Mouse (Mus musculus) heart, adult 10 weeks (tissue): ENCODE results near the gene Xpo5. TPM values are rescaled to one million over a fixed set of nuclear protein-coding genes. Genes with fewer than 3 reads are reported as not detected.

ENCODE experiments used
- polyA plus RNA-seq: library from polyadenylated mRNA; stranded (reverse); fragments of 350-450 nt; fragmentation: Illumina TruSeq; extraction: RNeasy Lipid Tissue Mini Kit (QIAGEN cat#74804); gene quantifications from one replicate; pipeline ENCODE4 v1.2.3, GENCODE M21; 2014; ENCODE audit warnings: low read depth, low replicate concordance

Xpo5 gene
- 19.4 TPM for polyA plus RNA-seq

DNA sequence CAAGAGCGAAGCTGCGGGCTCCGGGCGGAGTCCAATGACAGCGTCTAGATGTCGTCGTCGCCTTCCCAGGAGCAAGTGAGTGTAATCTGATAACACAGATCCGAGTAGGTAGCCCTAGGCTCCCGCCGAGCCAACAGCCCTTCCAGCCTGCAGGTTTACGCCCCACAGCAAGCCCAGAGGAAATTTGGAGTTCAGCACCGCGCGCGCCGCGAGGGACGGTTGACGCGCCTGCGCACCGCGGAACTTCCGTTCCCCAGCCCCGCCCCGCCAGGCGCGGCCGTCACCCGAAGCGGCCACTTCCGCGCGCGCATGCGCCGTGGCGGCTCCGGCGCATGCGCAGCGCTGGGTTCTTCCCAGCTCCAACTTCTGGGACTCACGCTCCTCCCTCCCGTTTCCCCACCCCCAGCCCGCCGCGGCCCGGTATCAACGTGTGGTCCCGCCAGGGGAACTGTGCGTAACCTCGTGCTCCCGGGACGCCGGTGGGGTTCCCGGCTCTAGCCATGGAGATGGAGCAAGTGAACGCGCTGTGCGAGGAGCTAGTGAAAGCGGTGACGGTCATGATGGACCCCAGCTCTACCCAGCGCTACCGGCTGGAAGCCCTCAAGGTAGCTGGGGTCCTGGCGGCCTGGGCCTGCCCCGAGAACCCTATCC is at the start of gene Xpo5, which contains the start of gene Polh:
TSS of gene Xpo5 (plus strand) at position 362 of the 651 bp plus-strand sequence.
TSS of gene Polh (minus strand) at position 225 of the 651 bp plus-strand sequence.

DNA sequence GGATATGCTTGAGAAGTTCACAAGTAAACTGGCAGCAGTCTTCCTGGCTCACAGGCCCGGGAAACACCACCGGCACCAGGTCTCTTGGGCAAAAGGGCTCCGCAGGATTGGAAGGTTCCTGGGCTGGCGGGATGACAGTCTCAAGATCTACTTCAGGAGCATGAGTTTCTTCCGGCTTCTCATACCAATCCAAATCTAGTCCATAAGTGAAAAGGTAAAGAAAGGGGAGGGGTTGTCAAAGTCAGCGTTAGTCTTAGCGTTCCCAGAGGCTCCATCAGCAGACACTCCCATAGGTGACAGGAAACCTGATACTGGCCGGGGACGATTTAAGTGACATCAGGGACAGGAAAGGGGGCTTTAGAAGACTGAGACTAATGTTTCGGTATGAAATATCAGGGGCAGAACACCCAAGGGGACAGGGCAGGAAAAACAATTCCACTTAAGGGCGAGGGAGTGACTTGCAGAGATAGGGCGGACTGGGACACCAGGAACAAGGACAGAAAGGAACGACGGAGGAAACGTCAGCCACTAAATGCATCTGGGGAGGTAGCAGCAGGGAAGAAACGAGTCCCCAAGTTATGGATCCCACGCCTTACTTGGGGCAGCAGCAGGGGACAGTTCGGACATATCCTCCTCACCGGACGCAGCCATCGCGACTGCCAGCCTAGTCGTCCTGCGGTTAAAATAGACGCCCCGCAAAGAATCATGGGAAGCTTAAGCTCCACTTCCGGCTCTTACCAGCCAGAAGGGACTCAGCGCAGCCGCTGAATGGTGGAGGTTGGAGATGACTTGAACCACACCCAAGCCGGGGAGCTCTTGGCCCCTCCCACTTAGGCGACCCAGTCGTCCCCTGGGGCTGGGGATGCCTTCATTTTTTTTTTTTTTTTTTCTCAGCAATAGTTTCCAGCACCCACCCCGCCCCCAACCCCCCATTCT is 49.5 kb upstream of the Xpo5 start, which contains the start of gene Mad2l1bp:
TSS of gene Mad2l1bp (minus strand) at position 707 of the 936 bp plus-strand sequence.

DNA sequence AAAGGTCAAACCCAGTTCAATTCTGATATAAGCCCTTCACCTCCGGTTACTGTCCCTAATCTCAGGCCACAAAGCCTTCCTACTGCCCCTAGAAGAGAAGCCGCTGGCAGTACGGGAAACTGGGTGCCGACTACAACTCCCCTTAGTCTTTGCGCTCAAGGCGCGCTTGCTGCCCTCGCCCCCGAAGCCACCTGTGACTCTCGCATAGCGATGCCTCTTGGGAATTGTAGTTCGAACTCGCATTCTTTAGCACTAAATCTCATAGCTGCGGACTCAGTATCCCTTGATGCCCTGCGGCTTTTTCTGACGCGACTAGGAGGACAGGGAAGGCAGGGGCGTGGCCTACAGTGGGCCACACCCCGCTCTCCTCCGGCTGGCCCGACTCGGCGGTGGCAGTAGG is 41.9 kb upstream of the Xpo5 start, which contains the start of gene Gtpbp2:
TSS of gene Gtpbp2 (plus strand) at position 347 of the 400 bp plus-strand sequence.

DNA sequence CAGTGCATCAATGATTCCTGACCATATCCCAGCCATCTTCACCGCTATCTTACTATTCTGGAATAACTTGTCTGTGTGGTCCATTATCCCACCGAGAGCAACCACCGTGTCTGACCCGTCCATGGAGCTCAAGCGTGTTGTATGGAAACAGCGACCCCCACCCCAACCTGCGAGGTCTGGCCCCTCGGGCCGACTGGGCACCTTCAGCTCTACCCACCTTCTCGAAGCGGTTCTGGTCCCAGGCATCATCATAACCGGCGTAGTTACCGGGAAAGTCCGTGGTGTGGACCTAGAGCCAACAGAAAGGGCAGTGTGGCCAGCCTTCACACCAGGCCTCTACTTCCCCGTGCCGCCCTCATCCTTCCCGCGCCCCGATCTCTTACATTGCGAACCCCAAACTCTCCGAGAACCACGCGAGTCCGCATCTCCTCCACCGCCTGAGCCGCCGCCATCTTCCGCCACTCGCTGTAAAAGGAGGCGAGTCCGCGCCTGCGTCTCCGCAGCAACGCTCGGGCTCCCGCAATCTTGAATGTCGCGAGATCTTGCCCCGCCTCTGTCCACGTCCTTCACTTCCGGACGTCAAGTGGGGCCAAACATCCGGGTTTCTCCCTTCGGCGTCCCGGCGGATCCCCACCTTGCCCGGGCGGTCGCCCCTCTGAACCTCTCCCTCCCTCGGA is 45.1 kb downstream of the Xpo5 start, which contains the start of the genes Polr1c and Yipf3:
TSS of gene Polr1c (minus strand) at position 543 of the 677 bp plus-strand sequence.
TSS of gene Yipf3 (plus strand) at position 569 of the 677 bp plus-strand sequence.

GRCm38 (mm10) chr17:46253452-46254084 is 51.0 kb downstream of the Xpo5 start, which contains the start of gene Lrrc73:
TSS of gene Lrrc73 (plus strand) at chr17:46253531.

GRCm38 (mm10) chr17:46282483-46283123 is 80.0 kb downstream of the Xpo5 start, which contains the start of gene Tjap1:
TSS of gene Tjap1 (minus strand) at chr17:46283026.

Other genes starting within 250 kb of the Xpo5 start
- 517 TPM for gene Vegfa, start 170.4 kb upstream of the Xpo5 start, polyA plus RNA-seq
- gene Mrps18a, start 91.8 kb upstream of the Xpo5 start, polyA plus RNA-seq, result 127 TPM
- 0.68 TPM for gene Rsph9, start 58.6 kb upstream of the Xpo5 start, polyA plus RNA-seq
- gene Mad2l1bp, start 49.2 kb upstream of the Xpo5 start, polyA plus RNA-seq, result 20.1 TPM
- gene Gtpbp2, start 41.8 kb upstream of the Xpo5 start, polyA plus RNA-seq, result 87.3 TPM
- gene Polh, start 137 bp upstream of the Xpo5 start, polyA plus RNA-seq, result 5.9 TPM
- gene Polr1c, start 45.3 kb downstream of the Xpo5 start, polyA plus RNA-seq, result 19.8 TPM
- gene Yipf3, start 45.3 kb downstream of the Xpo5 start, polyA plus RNA-seq, result 59.4 TPM
- gene Lrrc73, start 50.7 kb downstream of the Xpo5 start, polyA plus RNA-seq, result not detected
- 31.8 TPM for gene Tjap1, start 80.2 kb downstream of the Xpo5 start, polyA plus RNA-seq
- gene Dlk2, start 94.6 kb downstream of the Xpo5 start, polyA plus RNA-seq, result not detected
- gene Abcc10, start 125.6 kb downstream of the Xpo5 start, polyA plus RNA-seq, result 4.1 TPM
- 12.4 TPM for gene Zfp318, start 180.9 kb downstream of the Xpo5 start, polyA plus RNA-seq
- 2.5 TPM for gene Crip3, start 226.1 kb downstream of the Xpo5 start, polyA plus RNA-seq
- gene Slc22a7, start 235.7 kb downstream of the Xpo5 start, polyA plus RNA-seq, result not detected